Mouse (Mus musculus) hindbrain, embryonic 11.5 days (tissue): Measurements from ENCODE around the gene Ppara. TPM values are rescaled to one million over a fixed set of nuclear protein-coding genes. Genes with fewer than 3 reads are reported as not detected.
A peak's percentile ranks its signal among the peaks of the same experiment; 100 is the strongest.

Experiments used
- ATAC-seq: fragments of 200-750 bp; cut with Nextera tagmentation; 2 replicates; pipeline ENCODE4 v1.8.0; 2017; ENCODE audit warnings: mild to moderate bottlenecking, moderate TSS enrichment, moderate library complexity; ENCODE audit not compliant: low FRiP score
- DNase-seq: peaks from one replicate; pipeline ENCODE4 v3.0.0-alpha.2; 2015; ENCODE audit warnings: low spot score
- H3K27ac ChIP-seq: fragments of 300-500 bp; sonication (generic); 2 replicates; pipeline ENCODE4 v1.5.1; 2014; ENCODE audit warnings: mild to moderate bottlenecking, low read depth, low read length
- H3K27me3 ChIP-seq: fragments of 300-500 bp; sonication (generic); 2 replicates; pipeline ENCODE4 v1.6.1; 2014; ENCODE audit warnings: mild to moderate bottlenecking, low read length, moderate library complexity, mixed read lengths; ENCODE audit not compliant: control insufficient read depth, insufficient read depth
- H3K36me3 ChIP-seq: fragments of 300-500 bp; sonication (generic); 2 replicates; pipeline ENCODE4 v1.6.1; 2014; ENCODE audit warnings: mild to moderate bottlenecking, low read length, moderate library complexity, mixed read lengths; ENCODE audit not compliant: control insufficient read depth, insufficient read depth
- H3K4me1 ChIP-seq: fragments of 300-500 bp; sonication (generic); replicated peaks from 2 replicates; pipeline ENCODE4 v1.6.1; 2014; ENCODE audit warnings: low read length, mixed read lengths; ENCODE audit not compliant: control insufficient read depth, insufficient read depth
- H3K4me2 ChIP-seq: fragments of 300-500 bp; sonication (generic); replicated peaks from 2 replicates; pipeline ENCODE4 v1.6.1; 2014; ENCODE audit warnings: mild to moderate bottlenecking, low read depth, low read length
- H3K4me3 ChIP-seq: fragments of 300-500 bp; sonication (generic); 2 replicates; pipeline ENCODE4 v1.5.1; 2014; ENCODE audit warnings: low read depth, low read length
- H3K9ac ChIP-seq: fragments of 300-500 bp; sonication (generic); 2 replicates; pipeline ENCODE4 v1.6.1; 2014; ENCODE audit warnings: low read depth, low read length
- H3K9me3 ChIP-seq: fragments of 300-500 bp; sonication (generic); 2 replicates; pipeline ENCODE4 v1.6.1; 2016; ENCODE audit warnings: low read length; ENCODE audit not compliant: control insufficient read depth
- WGBS: fragments of 180-500 bp; shearing (Covaris S2); extraction: QIAGEN DNeasy Blood & Tissue Kit; methylation state at CpG from one replicate; pipeline ENCODE4 v1.1.7; 2014; 5-methylcytosine and 5-hydroxymethylcytosine counted together
- polyA plus RNA-seq: library from polyadenylated mRNA; unstranded; fragments of >200 nt; fragmentation: Nextera tagmentation; extraction: Ambion mirVana; gene quantifications from 2 replicates; pipeline ENCODE4 v1.2.1, GENCODE M21; 2014

Ppara gene
- polyA plus RNA-seq, 1 experiment from 2014 or later = 1.5 TPM

DNA sequence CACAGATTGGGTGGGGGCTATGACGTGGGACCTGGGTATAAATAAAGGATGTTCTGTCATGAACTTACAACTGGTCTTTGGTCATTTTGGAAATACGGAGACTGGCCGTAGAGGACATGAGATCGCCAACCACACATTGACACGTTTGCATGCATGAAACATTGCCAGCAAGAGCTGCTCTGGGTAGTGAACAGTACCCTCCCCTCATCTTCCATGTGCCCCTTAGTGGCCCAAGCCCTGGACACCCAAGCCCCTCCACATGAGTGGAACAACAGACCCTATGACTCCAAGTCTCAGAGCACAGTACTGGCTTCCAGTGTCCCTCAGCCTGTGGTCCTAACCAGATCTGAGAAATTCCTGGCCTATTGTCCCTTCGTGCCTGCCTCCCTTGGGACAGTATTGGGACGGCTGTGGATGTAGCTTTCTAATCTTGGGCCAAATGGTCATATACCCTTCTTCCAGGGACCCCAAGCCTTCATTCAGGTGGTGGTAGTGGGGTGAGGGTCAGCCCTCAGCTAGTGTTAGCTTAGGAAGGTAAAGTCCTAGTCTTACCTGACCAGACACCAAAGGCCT lies 27.2 kb upstream of the Ppara start:
- no peaks in the 10 kb centered on the region for H3K4me1 ChIP-seq
- ATAC-seq = no peak
- WGBS = 86% methylated on average over 7 of the region's 7 CpGs
- no peaks in the 10 kb centered on the region for H3K36me3 ChIP-seq
- no peak overlapping the region for H3K4me3 ChIP-seq
- no peak for DNase-seq
- no peak overlapping the region for H3K4me2 ChIP-seq
- 0 out of 2 replicates have a peak, but pooled peaks cover 6% of the 10 kb centered on the region for H3K27me3 ChIP-seq
- H3K9ac ChIP-seq = no peak overlapping the region
- no peaks in the 10 kb centered on the region for H3K9me3 ChIP-seq
- no peak overlapping the region for H3K27ac ChIP-seq

DNA sequence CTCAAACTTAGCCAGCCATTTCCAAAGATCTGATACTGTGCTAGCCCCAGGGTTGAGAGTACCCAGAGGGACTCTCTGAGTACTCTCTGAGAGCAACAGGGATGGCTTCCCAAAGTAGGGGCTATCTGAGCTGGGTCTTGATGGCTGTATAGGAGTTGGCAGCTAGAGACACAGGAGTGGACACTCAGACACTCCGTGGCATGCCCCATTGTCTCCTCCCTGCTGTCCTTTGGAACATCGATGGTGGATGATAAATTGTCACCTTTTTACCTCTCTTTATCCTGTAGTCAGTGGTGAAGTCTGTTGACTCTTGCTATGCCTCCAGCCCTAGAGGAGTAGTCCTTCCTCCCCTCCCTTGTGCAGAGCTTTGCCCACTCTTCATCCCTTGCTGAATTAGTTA lies 26.6 kb upstream of the Ppara start:
- ATAC-seq (no peak), DNase-seq (no peak)
- H3K27ac ChIP-seq = no peak overlapping the region
- no peak overlapping the region for H3K4me2 ChIP-seq
- H3K4me3 ChIP-seq = no peak overlapping the region
- H3K9me3 ChIP-seq = no peaks in the 10 kb centered on the region
- no peak overlapping the region for H3K9ac ChIP-seq
- no peaks in the 10 kb centered on the region for H3K4me1 ChIP-seq
- WGBS = 85% methylated on average over 2 of the region's 2 CpGs
- H3K27me3 ChIP-seq = 0 out of 2 replicates have a peak, but pooled peaks cover 6% of the 10 kb centered on the region
- H3K36me3 ChIP-seq = no peaks in the 10 kb centered on the region

DNA sequence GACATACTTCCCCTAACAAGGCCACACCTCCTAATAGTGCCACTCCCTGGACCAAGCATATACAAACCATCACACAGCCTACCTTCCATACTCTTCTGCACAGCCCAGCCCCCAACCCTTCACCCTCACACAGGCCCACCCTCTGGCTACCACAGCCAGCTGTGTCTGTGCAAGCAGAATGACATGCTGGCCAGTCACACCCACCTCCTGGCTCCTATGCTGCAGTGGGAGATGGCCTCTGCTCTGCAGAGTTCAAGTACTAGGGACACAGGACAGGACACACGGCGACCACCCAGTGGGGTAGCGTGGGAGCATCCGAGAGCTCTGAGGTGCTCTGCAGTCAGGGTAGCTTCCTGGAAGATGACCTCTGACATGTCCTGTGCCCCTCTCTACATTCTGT lies 25.9 kb upstream of the Ppara start:
- DNase-seq (no peak), ATAC-seq (peak; percentile 20; the same call in 1 of the 2 replicates)
- Histone ChIP-seq H3K9me3 (no peaks in the 10 kb centered on the region), H3K4me2 (no peak overlapping the region), H3K9ac (no peak overlapping the region), H3K4me1 (no peaks in the 10 kb centered on the region), H3K27ac (no peak overlapping the region), H3K27me3 (0 out of 2 replicates have a peak, but pooled peaks cover 6% of the 10 kb centered on the region), H3K4me3 (no peak overlapping the region), H3K36me3 (no peaks in the 10 kb centered on the region)
- WGBS = 92% methylated on average over 4 of the region's 4 CpGs

DNA sequence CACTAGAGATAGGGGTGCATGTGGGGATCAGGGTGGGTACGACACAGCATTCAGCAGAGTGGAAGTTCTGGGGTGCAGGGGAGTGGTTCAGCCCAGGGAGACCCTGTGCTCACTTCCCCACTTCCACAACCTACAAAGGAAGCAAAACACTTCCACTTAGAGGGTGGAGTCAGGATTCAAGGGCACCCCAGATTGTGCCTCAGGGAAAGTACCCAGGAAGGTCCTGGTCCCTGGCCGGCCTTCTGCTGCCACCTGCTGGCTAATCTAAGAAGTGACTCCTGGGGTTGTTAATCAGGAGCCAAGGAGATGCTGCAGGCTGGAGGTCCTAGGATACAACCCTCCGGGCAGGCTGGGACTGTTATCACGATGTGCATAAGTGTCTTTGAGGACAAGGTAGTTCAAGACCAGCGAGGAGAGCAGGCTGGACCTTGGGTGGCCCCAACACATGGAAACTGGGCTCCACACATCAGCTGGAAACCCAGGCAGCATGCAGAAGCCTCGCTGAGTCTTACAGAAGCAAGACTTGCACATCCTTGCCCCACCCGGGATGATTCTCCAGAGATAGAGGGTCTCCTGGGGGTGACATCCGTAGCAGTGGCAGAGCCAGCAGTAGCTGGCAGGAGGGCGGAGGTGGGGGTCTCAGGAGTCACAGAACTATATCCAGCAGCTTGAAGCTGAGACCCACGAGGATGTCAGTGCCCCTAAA lies 25.4 kb upstream of the Ppara start:
- Histone ChIP-seq H3K9ac (no peak overlapping the region), H3K27me3 (0 out of 2 replicates have a peak, but pooled peaks cover 6% of the 10 kb centered on the region), H3K27ac (no peak overlapping the region)

DNA sequence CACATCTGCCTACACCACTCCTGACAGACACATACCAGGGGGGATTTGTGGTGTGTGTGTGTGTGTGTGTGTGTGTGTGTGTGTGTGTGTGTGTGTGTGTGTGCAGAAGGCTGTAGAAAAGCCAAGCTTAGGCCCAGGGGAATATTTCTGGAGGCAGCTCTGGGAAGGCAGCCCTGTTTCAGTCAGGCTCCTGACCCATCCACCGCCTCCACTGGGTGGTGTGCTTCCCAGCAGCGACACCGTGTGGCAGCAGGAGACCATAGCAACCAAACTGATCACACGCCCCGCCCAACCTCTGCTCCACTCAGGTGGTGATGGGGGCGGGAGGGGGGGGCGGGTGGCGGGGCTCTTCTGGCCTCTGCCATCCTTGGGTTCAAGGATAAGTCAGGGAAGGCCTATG lies 24.6 kb upstream of the Ppara start:
- no peaks in the 10 kb centered on the region for H3K36me3 ChIP-seq
- no peak overlapping the region for H3K4me3 ChIP-seq
- H3K27me3 ChIP-seq = 0 out of 2 replicates have a peak, but pooled peaks cover 6% of the 10 kb centered on the region
- WGBS = 3% methylated on average over 8 of the region's 8 CpGs
- peak; percentile 49; the same call in 1 of the 2 replicates for ATAC-seq
- H3K9ac ChIP-seq = no peak overlapping the region
- H3K27ac ChIP-seq = no peak overlapping the region
- peak; percentile 84 for DNase-seq
- H3K4me1 ChIP-seq = no peaks in the 10 kb centered on the region
- no peaks in the 10 kb centered on the region for H3K9me3 ChIP-seq
- no peak overlapping the region for H3K4me2 ChIP-seq

More for the DNA sequence above, 25.4 kb upstream of the Ppara start:
- no peak overlapping the region for H3K4me3 ChIP-seq
- DNase-seq = peak; percentile 83
- H3K4me1 ChIP-seq = no peaks in the 10 kb centered on the region
- WGBS = 41% methylated on average over 10 of the region's 10 CpGs
- no peaks in the 10 kb centered on the region for H3K36me3 ChIP-seq
- no peak overlapping the region for H3K4me2 ChIP-seq
- H3K9me3 ChIP-seq = no peaks in the 10 kb centered on the region
- ATAC-seq = peak; percentile 38; the same call in 1 of the 2 replicates

DNA sequence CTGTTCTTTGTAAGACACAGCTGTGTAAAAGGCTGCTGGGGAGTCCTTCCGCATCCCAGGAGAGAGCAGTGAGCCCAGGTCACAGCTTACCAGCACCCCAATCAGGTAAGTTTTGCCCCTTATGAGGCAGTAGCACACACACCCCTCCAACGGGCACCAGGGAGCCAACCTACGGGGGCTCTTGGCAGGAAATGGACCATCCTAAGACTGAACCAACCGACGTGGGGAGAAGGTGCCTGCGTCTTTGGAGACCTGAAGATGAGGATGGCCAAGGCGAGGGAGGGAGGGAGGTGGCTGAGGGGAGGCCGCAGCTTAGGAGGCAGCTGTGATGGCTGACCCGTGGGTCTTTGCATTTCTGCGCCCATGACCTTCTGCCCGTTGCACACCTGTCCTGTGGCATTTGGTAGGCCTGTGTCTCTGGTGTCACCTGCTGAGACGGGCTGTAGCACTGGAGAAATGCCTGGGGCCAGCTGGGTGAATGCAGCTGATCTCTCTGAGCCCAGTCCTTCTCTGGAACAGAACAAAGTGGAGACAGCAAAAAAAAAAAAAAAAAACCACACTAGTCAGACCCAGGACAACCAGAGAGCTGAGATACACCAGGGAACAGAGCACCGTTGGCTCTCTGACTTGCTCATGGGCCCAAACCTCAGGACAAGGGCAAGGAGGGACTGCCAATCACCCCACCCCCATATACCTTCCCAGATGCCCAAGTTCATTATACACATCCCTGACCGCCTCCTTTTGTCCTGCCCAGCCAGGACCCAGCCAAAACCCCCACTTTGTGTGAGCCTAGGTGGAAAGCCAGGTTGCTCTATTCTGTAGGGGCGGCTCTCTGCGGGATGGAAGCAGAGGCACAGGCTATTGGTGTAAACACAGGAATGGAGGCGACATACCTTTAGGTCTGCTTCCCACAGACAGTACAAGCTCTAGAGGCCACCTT lies 23.9 kb upstream of the Ppara start:
- ATAC-seq = no peak
- H3K27me3 ChIP-seq = 0 out of 2 replicates have a peak, but pooled peaks cover 6% of the 10 kb centered on the region

DNA sequence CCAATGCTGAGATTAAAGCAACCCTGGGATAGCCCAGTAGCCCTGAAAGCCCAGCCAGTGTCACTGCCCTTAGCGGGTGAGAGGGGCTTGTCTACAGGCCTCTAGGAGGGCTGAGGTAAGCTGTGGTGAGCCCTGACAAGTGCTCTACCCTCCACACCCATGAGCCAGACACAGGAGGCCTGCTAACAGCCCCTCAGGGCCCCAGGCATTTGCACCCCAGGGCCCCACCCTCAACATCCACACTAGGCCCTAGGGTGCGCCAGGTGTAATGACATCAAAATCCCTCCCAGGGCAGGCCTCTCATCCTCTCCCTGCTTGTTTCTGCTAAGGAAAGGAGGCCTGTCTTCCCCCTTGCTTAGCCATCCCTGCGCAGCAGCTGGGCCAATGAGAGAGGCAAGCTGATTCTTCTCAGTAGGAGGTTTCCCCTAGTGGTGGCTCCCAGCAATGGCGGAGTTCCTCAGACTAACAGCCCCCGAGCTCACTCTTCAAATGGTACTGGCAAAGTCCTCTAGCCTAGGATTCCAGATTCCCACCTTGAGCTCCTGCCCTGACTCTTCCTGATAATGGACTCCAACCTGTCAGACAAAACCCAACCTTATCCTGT lies 22.1 kb upstream of the Ppara start:
- no peaks in the 10 kb centered on the region for H3K36me3 ChIP-seq
- no peak overlapping the region for H3K4me3 ChIP-seq
- H3K9me3 ChIP-seq = no peaks in the 10 kb centered on the region
- DNase-seq (peak; percentile 59), ATAC-seq (no peak)
- H3K4me2 ChIP-seq = no peak overlapping the region
- 0 out of 2 replicates have a peak, but pooled peaks cover 6% of the 10 kb centered on the region for H3K27me3 ChIP-seq
- 36% methylated on average over 5 of the region's 5 CpGs for WGBS
- H3K9ac ChIP-seq = no peak overlapping the region
- no peak overlapping the region for H3K27ac ChIP-seq
- no peaks in the 10 kb centered on the region for H3K4me1 ChIP-seq

More for the DNA sequence above, 23.9 kb upstream of the Ppara start:
- no peak overlapping the region for H3K4me2 ChIP-seq
- no peak overlapping the region for H3K27ac ChIP-seq
- WGBS = 73% methylated on average over 17 of the region's 17 CpGs
- H3K36me3 ChIP-seq = no peaks in the 10 kb centered on the region
- DNase-seq = no peak
- no peaks in the 10 kb centered on the region for H3K4me1 ChIP-seq
- no peaks in the 10 kb centered on the region for H3K9me3 ChIP-seq
- H3K4me3 ChIP-seq = no peak overlapping the region
- H3K9ac ChIP-seq = no peak overlapping the region

DNA sequence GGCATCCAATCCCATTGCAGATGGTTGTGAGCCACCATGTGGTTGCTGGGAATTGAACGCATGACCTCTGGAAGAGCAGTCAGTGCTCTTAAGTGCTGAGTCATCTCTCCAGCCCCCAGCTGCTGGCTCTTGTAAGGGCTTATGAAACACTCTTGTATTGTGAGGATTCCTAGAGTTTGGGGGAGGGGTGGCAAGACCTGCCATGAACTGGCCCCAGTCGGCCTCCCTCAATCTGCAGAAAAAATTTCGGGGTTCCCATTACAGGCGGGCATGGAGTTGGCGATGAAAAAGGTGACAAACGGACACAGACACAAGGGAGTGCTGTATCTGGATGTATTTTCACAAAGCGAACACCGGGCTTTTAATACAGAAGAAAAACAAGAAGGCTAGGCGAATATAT lies 21.4 kb upstream of the Ppara start:
- H3K4me1 ChIP-seq = no peaks in the 10 kb centered on the region
- H3K27ac ChIP-seq = no peak overlapping the region
- ATAC-seq (no peak), DNase-seq (no peak)
- H3K9ac ChIP-seq = no peak overlapping the region
- no peaks in the 10 kb centered on the region for H3K36me3 ChIP-seq
- 93% methylated on average over 9 of the region's 9 CpGs for WGBS
- no peaks in the 10 kb centered on the region for H3K9me3 ChIP-seq
- H3K4me3 ChIP-seq = no peak overlapping the region
- no peak overlapping the region for H3K4me2 ChIP-seq
- 0 out of 2 replicates have a peak, but pooled peaks cover 6% of the 10 kb centered on the region for H3K27me3 ChIP-seq
